Mouse (Mus musculus): ENCODE measurements around the gene Gm13272.
"Not testable (repeated sequence)": the region's sequence is repeated elsewhere in the genome, so short reads cannot be mapped to it uniquely, and the experiment has no call there.

Gene Gm13272

GRCm38 (mm10) chr4:88779550-88779949, at the start of gene Gm13272:
Gene Gm13272, plus strand, starts transcription at chr4:88779850.
- not testable (repeated sequence) for DNase-seq (ENCODE audit: extremely low read depth, low read depth, low spot score)

- DNase-seq (ENCODE audit: extremely low read depth, low read depth, low spot score): no peak
These were observed 41.2 kb upstream of the Gm13272 start for GRCm38 (mm10) chr4:88738480-88738879.

GRCm38 (mm10) chr4:88739036-88739435, 40.6 kb upstream of the Gm13272 start:
- DNase-seq (ENCODE audit: extremely low read depth, low read depth, low spot score): no peak

DNA sequence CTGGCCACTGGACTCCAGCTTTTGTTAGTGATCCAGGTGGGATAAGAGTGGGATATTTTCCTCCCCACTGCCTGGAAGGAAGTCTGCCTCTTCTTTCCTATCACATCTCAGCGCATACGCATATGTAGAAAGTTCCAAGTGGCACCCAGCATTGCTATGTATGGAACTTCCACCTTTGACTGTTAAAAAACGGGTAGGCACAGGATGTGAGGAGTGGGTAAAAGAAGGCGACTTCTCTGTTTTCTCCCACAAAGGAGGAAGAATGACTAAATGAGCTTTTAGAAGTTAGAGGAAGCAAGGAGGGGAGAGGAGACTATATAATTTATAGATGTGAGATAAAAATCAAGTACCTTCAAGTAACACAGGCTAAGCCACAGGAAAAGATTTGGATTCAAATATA, 38.2 kb upstream of the Gm13272 start:
- no peak for DNase-seq (ENCODE audit: extremely low read depth, low read depth, low spot score)

DNA sequence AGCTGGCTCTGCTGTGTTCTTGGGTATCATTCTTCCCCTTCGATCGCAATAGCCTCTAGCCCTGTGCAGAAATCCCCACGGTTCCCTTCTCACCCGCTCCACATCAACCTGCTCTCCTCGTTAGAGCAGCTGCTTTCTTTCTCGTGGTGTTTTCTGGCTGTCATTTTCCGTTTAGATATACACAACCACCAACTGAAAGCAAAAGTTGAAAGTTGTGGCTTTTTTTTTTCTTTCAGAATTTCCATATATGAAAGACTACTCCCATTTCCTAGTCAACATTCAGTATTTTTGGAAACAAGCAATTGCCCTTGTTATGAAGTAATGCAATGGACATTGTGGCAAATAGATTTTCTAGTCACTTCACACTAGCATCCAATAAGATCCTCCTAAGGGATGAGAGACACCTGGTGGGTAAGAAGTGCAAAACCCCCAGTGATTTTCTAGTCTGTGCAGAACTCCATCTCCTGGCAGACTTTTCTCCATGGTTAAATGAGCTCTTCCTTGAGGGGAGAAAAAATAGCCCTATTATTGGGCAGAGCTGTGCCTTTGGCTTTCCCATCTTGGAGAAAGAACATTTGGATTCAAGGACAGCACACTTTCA, 36.8 kb upstream of the Gm13272 start:
- no peak for DNase-seq (ENCODE audit: extremely low read depth, low read depth, low spot score)

DNA sequence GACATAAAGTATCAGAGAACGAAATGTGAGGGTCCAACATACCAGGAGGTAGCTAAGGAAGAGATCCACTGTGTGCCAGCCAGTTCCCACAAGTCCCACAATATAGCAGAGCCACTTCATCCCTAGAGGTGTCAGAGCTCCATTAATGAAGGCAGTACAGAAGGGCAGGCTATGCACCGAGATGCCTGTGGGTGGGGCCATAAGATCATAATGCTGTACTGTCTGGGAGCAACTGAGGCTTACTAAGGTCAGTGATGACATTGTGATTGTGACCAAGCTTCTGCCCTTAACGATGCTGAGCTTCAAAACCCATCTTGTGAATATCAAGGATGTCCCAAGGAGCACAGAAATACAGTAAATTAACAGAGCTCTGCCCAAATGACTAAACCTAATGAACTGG, 35.4 kb upstream of the Gm13272 start:
- no peak for DNase-seq (ENCODE audit: extremely low read depth, low read depth, low spot score)

- DNase-seq (ENCODE audit: extremely low read depth, low read depth, low spot score): no peak
These were observed 29.7 kb upstream of the Gm13272 start for GRCm38 (mm10) chr4:88749926-88750325.

DNA sequence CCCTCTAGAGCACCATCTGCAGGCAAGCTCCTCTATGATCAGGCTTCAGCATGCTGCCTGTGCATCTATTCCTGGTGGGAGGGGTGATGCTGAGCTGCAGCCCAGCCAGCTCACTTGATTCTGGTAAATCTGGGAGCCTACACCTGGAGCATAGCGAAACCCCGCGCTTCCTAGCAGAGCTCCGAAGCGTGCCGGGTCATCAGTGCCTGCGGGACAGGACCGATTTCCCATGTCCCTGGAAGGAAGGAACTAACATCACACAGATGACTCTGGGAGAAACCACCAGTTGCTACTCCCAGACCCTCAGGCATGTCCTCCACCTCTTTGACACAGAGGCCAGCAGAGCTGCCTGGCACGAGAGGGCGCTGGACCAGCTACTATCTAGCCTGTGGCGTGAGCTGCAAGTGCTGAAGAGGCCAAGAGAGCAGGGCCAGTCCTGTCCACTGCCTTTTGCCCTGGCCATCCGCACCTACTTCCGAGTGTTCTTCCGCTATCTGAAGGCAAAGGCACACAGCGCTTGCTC, 24.8 kb upstream of the Gm13272 start, which contains the start of gene Gm13271:
Gene Gm13271 (plus strand): TSS at position 51 of the 523 bp plus-strand sequence.
- not testable (repeated sequence) for DNase-seq (ENCODE audit: extremely low read depth, low read depth, low spot score)

DNA sequence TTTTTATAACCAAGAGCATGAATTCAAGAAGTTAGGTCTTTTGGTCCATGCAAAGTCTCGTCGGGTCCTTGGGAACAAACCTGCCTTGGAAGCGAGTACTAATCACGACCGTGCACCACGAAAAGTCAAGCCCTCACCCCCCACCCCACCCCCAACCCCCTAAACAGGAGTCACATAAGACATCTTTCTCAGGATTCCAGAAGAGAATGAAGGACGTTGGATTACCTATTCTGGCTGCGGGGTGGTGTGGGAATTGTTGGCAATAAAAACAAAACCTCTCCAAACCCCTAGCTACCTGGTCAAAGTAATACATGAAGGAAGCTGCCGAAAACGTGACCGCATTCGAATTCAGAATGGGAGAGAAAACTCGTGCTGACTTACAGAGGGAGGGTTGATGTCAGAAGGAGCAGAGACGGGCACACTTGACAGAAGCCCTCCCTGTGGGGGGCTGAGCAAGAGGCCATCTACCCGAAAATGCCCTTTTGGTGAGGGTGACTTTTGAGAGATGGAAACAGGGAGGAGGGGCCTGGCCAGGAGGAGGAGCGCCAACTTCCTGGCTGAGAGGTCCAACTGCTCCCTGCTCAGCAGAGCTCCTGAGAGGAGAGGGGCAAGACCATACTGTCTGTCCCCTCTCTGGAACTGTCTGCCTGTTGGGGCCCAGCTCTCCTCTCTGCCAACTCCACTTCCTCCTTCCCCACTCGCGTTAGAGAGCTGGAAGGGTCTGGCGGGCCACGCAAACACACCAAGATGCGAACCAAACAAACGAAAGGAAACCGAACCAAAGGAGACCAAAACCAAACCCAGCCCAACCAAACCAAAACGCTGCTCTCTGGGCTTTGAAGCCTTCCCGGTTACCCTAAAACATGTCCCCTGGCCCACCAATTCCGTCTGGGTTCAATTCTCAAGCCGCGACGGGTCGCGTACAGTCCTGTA, 22.8 kb upstream of the Gm13272 start:
- not testable (repeated sequence) for DNase-seq (ENCODE audit: extremely low read depth, low read depth, low spot score)

- DNase-seq (ENCODE audit: extremely low read depth, low read depth, low spot score): not testable (repeated sequence)
These were observed 22.0 kb upstream of the Gm13272 start for GRCm38 (mm10) chr4:88757628-88758031.

DNA sequence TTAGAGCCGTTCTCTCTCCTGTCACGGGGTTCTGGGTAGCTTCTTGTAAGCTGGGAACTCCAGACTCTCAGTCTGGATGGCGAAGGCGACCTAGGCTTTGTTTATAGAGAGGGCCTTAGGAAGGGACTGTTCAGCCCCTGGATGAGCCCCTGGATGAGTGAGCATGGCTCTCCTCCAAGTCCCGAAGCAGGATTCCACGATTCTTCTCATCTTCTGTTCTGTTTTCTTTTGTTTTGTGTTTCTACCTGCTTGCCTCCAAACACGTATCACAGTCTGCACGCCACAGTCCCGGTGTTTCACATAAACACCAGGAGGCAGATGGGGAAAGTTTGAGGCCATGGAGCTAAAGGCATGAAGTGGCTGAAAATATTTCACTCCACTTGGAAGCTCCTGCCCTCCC, 20.9 kb upstream of the Gm13272 start:
- not testable (repeated sequence) for DNase-seq (ENCODE audit: extremely low read depth, low read depth, low spot score)

GRCm38 (mm10) chr4:88759610-88760268, 19.9 kb upstream of the Gm13272 start, which contains the start of gene Gm13283:
Gene Gm13283, plus strand, starts transcription at chr4:88760119.
- DNase-seq (ENCODE audit: extremely low read depth, low read depth, low spot score): not testable (repeated sequence)

- DNase-seq (ENCODE audit: extremely low read depth, low read depth, low spot score): not testable (repeated sequence)
These were observed 19.2 kb upstream of the Gm13272 start for GRCm38 (mm10) chr4:88760431-88760830.

- DNase-seq (ENCODE audit: extremely low read depth, low read depth, low spot score): not testable (repeated sequence)
These were observed 17.9 kb upstream of the Gm13272 start for GRCm38 (mm10) chr4:88761776-88762175.

DNA sequence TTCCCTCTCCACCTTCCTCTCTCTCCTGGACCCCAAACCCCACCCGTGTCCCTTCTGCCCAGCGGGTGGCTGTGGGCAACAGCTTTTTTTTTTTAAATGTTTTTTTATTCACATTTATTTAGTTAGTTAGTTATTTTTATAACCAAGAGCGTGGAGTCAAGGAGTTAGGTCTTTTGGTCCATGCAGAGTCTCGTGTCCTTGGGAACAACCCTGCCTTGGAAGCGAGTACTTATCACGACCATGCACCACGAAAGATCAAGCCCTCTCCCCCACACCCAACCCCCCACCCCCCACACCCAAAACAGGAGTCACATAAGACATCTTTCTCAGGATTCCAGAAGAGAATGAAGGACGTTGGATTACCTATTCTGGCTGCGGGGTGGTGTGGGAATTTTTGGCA, 17.3 kb upstream of the Gm13272 start:
- DNase-seq (ENCODE audit: extremely low read depth, low read depth, low spot score): not testable (repeated sequence)

- DNase-seq (ENCODE audit: extremely low read depth, low read depth, low spot score): not testable (repeated sequence)
These were observed 16.1 kb upstream of the Gm13272 start for GRCm38 (mm10) chr4:88763384-88764018.

- DNase-seq (ENCODE audit: extremely low read depth, low read depth, low spot score): not testable (repeated sequence)
These were observed 6.1 kb upstream of the Gm13272 start, which contains the start of gene Gm13290 for GRCm38 (mm10) chr4:88773534-88773933. Gene Gm13290, plus strand, starts transcription at chr4:88773834.

DNA sequence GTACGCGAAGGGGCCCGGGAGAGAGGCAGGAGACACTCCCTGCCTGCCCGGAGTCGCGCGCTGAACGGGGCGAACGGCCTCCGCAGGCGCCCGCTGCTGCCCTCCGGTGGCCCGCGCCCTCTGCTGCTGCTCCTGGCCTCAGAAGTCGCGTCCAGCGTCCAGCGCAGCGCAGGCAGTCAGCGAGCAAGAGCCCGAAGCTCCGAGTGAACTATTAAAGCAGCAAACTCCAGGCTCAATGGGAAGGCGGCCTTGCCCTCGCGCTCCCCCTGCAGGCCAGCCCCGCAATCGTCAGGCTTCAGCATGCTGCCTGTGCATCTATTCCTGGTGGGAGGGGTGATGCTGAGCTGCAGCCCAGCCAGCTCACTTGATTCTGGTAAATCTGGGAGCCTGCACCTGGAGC, 3.0 kb upstream of the Gm13272 start, which contains the start of gene Gm13289:
Gene Gm13289 (plus strand): TSS at position 301 of the 400 bp plus-strand sequence.
- not testable (repeated sequence) for DNase-seq (ENCODE audit: extremely low read depth, low read depth, low spot score)

GRCm38 (mm10) chr4:88780320-88780719, 670 bp downstream of the Gm13272 start:
- DNase-seq (ENCODE audit: extremely low read depth, low read depth, low spot score): not testable (repeated sequence)

DNA sequence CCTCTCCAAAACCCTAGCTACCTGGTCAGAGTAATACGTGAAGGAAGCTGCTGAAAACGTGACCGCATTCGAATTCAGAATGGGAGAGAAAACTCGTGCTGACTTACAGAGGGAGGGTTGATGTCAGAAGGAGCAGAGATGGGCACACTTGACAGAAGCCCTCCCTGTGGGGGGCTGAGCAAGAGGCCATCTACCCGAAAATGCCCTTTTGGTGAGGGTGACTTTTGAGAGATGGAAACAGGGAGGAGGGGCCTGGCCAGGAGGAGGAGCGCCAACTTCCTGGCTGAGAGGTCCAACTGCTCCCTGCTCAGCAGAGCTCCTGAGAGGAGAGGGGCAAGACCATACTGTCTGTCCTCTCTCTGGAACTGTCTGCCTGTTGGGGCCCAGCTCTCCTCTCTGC, 2.2 kb downstream of the Gm13272 start, which contains the start of gene Ifnz:
Gene Ifnz (plus strand): TSS at position 301 of the 400 bp plus-strand sequence.
- DNase-seq (ENCODE audit: extremely low read depth, low read depth, low spot score): not testable (repeated sequence)

Measured in fat pad, adult 2 months (tissue).